Mouse (Mus musculus): Measurements from ENCODE around the gene Rgl3.

- TF ChIP-seq CTCF (IDR thresholded peaks at IDR 0.05; ENCODE audit: control insufficient read depth, insufficient read depth, insufficient read length) = no peak
- TF ChIP-seq USF1 (IDR thresholded peaks at IDR 0.05; ENCODE audit: low read depth) = no peak
- TF ChIP-seq CEBPB (IDR thresholded peaks at IDR 0.05; ENCODE audit: low read depth) = no peak
Measured at GRCm38 (mm10) chr9:21987592-21988342, 1.5 kb downstream of the Rgl3 start.

All from C2C12 (cell line).